Mouse (Mus musculus) myocyte (in vitro differentiated cells): ENCODE measurements around the gene Fcna.

Source experiments
- CEBPB ChIP-seq: IDR thresholded peaks from 2 replicates; pipeline ENCODE4 v1.6.1; 2011; ENCODE audit warnings: mild to moderate bottlenecking, moderate library complexity; ENCODE audit not compliant: poor library complexity, insufficient read depth, severe bottlenecking
- E2F4 ChIP-seq: IDR thresholded peaks from one replicate; pipeline ENCODE4 v1.6.1; 2011; ENCODE audit warnings: mild to moderate bottlenecking, control low read depth, moderate library complexity; ENCODE audit not compliant: insufficient read depth
- MAX ChIP-seq: IDR thresholded peaks from one replicate; pipeline ENCODE4 v1.6.1; 2011; ENCODE audit warnings: low read depth, mild to moderate bottlenecking, control low read depth
- MYOD1 ChIP-seq, 3 experiments: IDR thresholded peaks; one replicate each; pipeline ENCODE4 v1.6.1; 2011; ENCODE audit warnings: control low read depth in 2 of 3, low read depth in 2 of 3, mild to moderate bottlenecking in 2 of 3, moderate library complexity in 1 of 3; ENCODE audit not compliant: insufficient read length in 2 of 3, control insufficient read depth in 1 of 3
- MYOG ChIP-seq, 3 experiments: IDR thresholded peaks; one replicate each; pipeline ENCODE4 v1.6.1; 2011; ENCODE audit warnings: control low read depth in 2 of 3, low read depth in 2 of 3, mild to moderate bottlenecking in 2 of 3; ENCODE audit not compliant: insufficient read length in 2 of 3, control insufficient read depth in 1 of 3, insufficient read depth in 1 of 3
- POLR2A ChIP-seq: IDR thresholded peaks from one replicate; pipeline ENCODE4 v1.6.1; 2011; ENCODE audit warnings: low read depth, mild to moderate bottlenecking, control low read depth, moderate library complexity; ENCODE audit not compliant: insufficient read length
- POLR2AphosphoS2 ChIP-seq: IDR thresholded peaks from one replicate; pipeline ENCODE4 v1.6.1; 2011; ENCODE audit warnings: low read depth, control low read depth; ENCODE audit not compliant: insufficient read length
- REST ChIP-seq: IDR thresholded peaks from one replicate; pipeline ENCODE4 v1.6.1; 2011; ENCODE audit warnings: mild to moderate bottlenecking, control low read depth, moderate library complexity; ENCODE audit not compliant: insufficient read depth, insufficient read length
- TCF12 ChIP-seq: IDR thresholded peaks from one replicate; pipeline ENCODE4 v1.6.1; 2011; ENCODE audit warnings: mild to moderate bottlenecking, control low read depth; ENCODE audit not compliant: poor library complexity, insufficient read depth, severe bottlenecking
- TCF3 ChIP-seq: IDR thresholded peaks from one replicate; pipeline ENCODE4 v1.6.1; 2011; ENCODE audit warnings: low read depth, control low read depth; ENCODE audit not compliant: insufficient read length
- USF1 ChIP-seq: IDR thresholded peaks from one replicate; pipeline ENCODE4 v1.6.1; 2011; ENCODE audit warnings: low read depth, mild to moderate bottlenecking, control low read depth, moderate library complexity

DNA sequence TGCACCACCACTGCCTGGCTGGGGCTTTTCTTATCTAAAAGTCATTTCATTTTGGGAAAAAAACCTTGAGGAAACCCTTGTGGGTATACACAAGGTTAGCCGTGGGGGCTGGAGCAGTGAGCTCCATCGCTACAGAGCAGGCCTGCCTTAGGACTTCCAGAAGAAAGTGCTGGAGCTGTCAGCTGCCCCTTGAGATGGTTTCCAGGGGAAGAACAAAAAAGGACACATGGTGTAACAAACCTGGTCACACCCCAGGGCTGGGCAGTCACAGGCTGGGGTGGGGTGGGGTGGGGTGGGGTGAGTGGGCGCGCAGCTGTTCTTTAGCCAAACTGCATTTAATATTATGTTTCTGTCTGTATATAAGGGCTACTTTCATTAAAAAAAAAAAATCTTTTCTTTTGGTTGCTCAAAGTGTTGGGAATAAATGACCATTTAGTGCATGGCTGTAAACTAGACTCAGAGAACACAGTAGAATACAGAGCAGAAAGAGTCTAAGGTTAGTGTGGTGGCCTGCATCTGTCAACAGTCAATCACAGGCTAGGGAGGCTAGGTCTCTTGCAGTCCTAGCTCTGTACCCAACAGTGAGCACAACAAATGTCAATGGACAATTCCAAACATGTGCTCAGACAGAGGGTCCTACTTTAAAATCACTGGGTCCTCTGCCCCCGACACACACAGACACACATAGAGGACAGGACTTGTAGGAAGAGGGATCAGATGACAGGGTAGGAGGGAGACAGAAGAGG, 30.9 kb downstream of the Fcna start:
- TF ChIP-seq MYOD1 (IDR thresholded peaks at IDR 0.05; ENCODE audit: control insufficient read depth in 1 of 3, insufficient read length in 2 of 3, low read depth in 2 of 3) = peak; percentile 52 to 91 (median 91)
- TF ChIP-seq MAX = no peak
- TF ChIP-seq POLR2A = no peak
- TF ChIP-seq USF1 = no peak
- TF ChIP-seq POLR2AphosphoS2 = no peak
- TF ChIP-seq E2F4 = no peak
- no peak for TF ChIP-seq TCF12
- no peak for TF ChIP-seq REST
- no peak for TF ChIP-seq CEBPB
- TF ChIP-seq MYOG (IDR thresholded peaks at IDR 0.05; ENCODE audit: control insufficient read depth in 1 of 3, insufficient read depth in 1 of 3, insufficient read length in 2 of 3, low read depth in 2 of 3) = peak in 1 of 3 experiments; percentile 58
- TF ChIP-seq TCF3 = no peak
